Mouse (Mus musculus): Measurements from ENCODE around the gene Ano10. TPM values are rescaled to one million over a fixed set of nuclear protein-coding genes. Genes with fewer than 3 reads are reported as not detected.
"Not testable (repeated sequence)": the region's sequence is repeated elsewhere in the genome, so short reads cannot be mapped to it uniquely, and the experiment has no call there.

The Ano10 gene
- polyA plus RNA-seq, 1 experiment from 2014 or later, result 37.6 TPM

DNA sequence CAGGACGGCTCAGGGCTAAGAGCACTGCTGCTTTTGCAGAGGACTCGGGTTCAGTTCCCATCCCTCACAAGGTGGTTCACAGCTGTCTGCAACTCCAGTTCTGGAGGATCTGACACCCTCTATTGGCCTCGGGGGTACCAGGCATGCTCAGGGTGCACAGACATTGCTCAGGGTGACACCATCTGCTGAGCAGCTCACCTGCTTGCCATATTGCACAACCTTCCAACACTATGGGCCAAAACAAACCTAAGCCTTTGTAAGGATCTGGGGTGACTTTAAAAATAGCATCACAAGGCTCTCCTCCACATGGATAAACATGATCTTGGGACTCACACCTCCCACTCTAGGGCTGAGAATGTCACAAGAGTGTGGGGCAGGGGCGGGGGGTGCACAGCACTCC is 26.4 kb upstream of the Ano10 start:
- no peak overlapping the region for H3K4me3 ChIP-seq (ENCODE audit: control insufficient read depth in 1 of 2, insufficient read depth in 1 of 2, low read depth in 1 of 2, low read length in 2 of 2)
- no peaks in the 10 kb centered on the region for H3K27me3 ChIP-seq (ENCODE audit: control insufficient read depth, insufficient read depth, low read length)
- no peaks in the 10 kb centered on the region for H3K36me3 ChIP-seq (ENCODE audit: control insufficient read depth, insufficient read depth, low read length)
- H3K9ac ChIP-seq (ENCODE audit: low read length), result no peak overlapping the region
- H3K27ac ChIP-seq (replicated peaks in 1 of 2; ENCODE audit: control insufficient read depth in 1 of 2, insufficient read depth in 1 of 2, low read depth in 2 of 2, low read length in 2 of 2), result no peak overlapping the region
- H3K4me2 ChIP-seq (ENCODE audit: low read length), result no peak overlapping the region
- no peaks in the 10 kb centered on the region for H3K4me1 ChIP-seq (ENCODE audit: control insufficient read depth in 2 of 2, insufficient read depth in 2 of 2, low read length in 2 of 2)
- ATAC-seq (ENCODE audit: insufficient number of reproducible peaks, insufficient read depth, low FRiP score, low read depth), result no peak
- H3K9me3 ChIP-seq (ENCODE audit: control insufficient read depth, low read length), result no peaks in the 10 kb centered on the region
- WGBS, result 84% methylated on average over 4 of the region's 4 CpGs

DNA sequence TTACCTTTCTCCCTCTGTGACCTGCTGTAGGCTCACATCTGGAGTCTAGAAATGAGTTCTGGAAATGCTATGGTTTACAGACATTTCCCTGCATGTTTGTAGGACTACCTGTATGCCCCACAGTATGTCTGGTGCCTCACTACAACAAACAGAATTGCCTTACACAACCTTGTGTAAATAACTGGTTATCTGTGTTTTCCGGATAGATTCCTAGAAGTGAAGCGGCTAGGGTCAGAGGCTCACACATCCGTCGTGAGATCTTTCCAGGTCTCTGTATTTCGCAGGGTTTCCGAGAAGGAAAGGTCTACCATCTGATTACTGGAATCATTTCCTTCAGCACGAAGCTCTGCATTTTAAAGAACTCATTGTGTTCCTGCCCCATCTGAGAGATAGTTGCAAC is 22.3 kb upstream of the Ano10 start:
- H3K4me2 ChIP-seq (ENCODE audit: low read length), result no peak overlapping the region
- no peaks in the 10 kb centered on the region for H3K36me3 ChIP-seq (ENCODE audit: control insufficient read depth, insufficient read depth, low read length)
- no peak overlapping the region for H3K4me3 ChIP-seq (ENCODE audit: control insufficient read depth in 1 of 2, insufficient read depth in 1 of 2, low read depth in 1 of 2, low read length in 2 of 2)
- H3K27ac ChIP-seq (replicated peaks in 1 of 2; ENCODE audit: control insufficient read depth in 1 of 2, insufficient read depth in 1 of 2, low read depth in 2 of 2, low read length in 2 of 2), result no peak overlapping the region
- WGBS, result 65% methylated on average over 7 of the region's 7 CpGs
- H3K4me1 ChIP-seq (ENCODE audit: control insufficient read depth in 2 of 2, insufficient read depth in 2 of 2, low read length in 2 of 2), result no peaks in the 10 kb centered on the region
- ATAC-seq (ENCODE audit: insufficient number of reproducible peaks, insufficient read depth, low FRiP score, low read depth), result no peak
- H3K27me3 ChIP-seq (ENCODE audit: control insufficient read depth, insufficient read depth, low read length), result no peaks in the 10 kb centered on the region
- H3K9ac ChIP-seq (ENCODE audit: low read length), result no peak overlapping the region
- H3K9me3 ChIP-seq (ENCODE audit: control insufficient read depth, low read length), result no peaks in the 10 kb centered on the region

DNA sequence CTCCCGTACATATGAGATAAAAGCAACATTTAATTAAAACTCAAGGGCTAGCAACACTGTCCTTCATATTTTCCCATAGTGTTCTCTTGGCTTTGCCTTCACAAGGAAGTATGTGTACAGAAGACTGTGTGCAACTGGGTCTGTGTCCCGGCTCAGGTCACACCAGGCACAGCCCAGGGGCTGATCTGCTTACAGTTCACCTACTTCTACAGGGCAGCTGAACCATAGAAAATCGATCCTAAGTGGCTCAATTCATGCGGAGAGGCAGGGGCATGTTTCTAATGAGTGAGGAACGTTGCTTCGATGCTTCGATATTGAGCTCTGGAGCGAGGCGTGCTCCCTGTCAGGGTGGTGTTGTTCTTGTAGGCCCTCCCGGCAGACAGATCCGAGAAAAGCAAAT is 21.3 kb upstream of the Ano10 start:
- ATAC-seq (ENCODE audit: insufficient number of reproducible peaks, insufficient read depth, low FRiP score, low read depth), result no peak
- no peak overlapping the region for H3K4me2 ChIP-seq (ENCODE audit: low read length)
- H3K9me3 ChIP-seq (ENCODE audit: control insufficient read depth, low read length), result no peaks in the 10 kb centered on the region
- H3K4me1 ChIP-seq (ENCODE audit: control insufficient read depth in 2 of 2, insufficient read depth in 2 of 2, low read length in 2 of 2), result peaks cover 0 to 2% of the 10 kb centered on the region in 2 experiments; a peak in 1 of 4 replicates
- no peaks in the 10 kb centered on the region for H3K36me3 ChIP-seq (ENCODE audit: control insufficient read depth, insufficient read depth, low read length)
- no peak overlapping the region for H3K27ac ChIP-seq (replicated peaks in 1 of 2; ENCODE audit: control insufficient read depth in 1 of 2, insufficient read depth in 1 of 2, low read depth in 2 of 2, low read length in 2 of 2)
- H3K9ac ChIP-seq (ENCODE audit: low read length), result no peak overlapping the region
- H3K27me3 ChIP-seq (ENCODE audit: control insufficient read depth, insufficient read depth, low read length), result no peaks in the 10 kb centered on the region
- WGBS, result 87% methylated on average over 11 of the region's 11 CpGs
- H3K4me3 ChIP-seq (ENCODE audit: control insufficient read depth in 1 of 2, insufficient read depth in 1 of 2, low read depth in 1 of 2, low read length in 2 of 2), result no peak overlapping the region

DNA sequence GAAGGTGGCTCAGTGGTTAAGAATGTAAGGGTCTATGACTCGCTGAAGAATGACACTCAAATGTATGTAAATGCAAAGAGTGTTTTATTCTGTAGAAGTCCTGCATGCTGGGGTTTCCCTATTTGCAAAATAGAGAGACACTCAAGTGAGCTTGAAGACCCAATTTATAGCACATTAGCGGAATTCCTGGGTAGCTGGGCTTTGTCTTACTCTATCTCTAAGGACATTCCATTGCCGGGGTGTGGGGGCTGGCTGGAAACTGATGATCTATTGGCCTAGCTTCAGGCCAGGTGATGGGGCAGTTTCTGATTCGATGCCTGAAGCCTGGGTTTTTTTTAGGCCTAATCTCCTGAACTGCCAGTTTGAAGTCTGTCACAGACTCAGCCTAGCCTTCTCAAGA is 20.7 kb upstream of the Ano10 start:
- H3K36me3 ChIP-seq (ENCODE audit: control insufficient read depth, insufficient read depth, low read length), result no peaks in the 10 kb centered on the region
- no peak for ATAC-seq (ENCODE audit: insufficient number of reproducible peaks, insufficient read depth, low FRiP score, low read depth)
- no peak overlapping the region for H3K4me2 ChIP-seq (ENCODE audit: low read length)
- no peaks in the 10 kb centered on the region for H3K27me3 ChIP-seq (ENCODE audit: control insufficient read depth, insufficient read depth, low read length)
- no peaks in the 10 kb centered on the region for H3K9me3 ChIP-seq (ENCODE audit: control insufficient read depth, low read length)
- no peak overlapping the region for H3K4me3 ChIP-seq (ENCODE audit: control insufficient read depth in 1 of 2, insufficient read depth in 1 of 2, low read depth in 1 of 2, low read length in 2 of 2)
- no peak overlapping the region for H3K27ac ChIP-seq (replicated peaks in 1 of 2; ENCODE audit: control insufficient read depth in 1 of 2, insufficient read depth in 1 of 2, low read depth in 2 of 2, low read length in 2 of 2)
- peaks cover 2 to 4% of the 10 kb centered on the region in 2 experiments; a peak in 1 of 4 replicates for H3K4me1 ChIP-seq (ENCODE audit: control insufficient read depth in 2 of 2, insufficient read depth in 2 of 2, low read length in 2 of 2)
- no peak overlapping the region for H3K9ac ChIP-seq (ENCODE audit: low read length)
- WGBS, result 47% methylated on average over 4 of the region's 4 CpGs

DNA sequence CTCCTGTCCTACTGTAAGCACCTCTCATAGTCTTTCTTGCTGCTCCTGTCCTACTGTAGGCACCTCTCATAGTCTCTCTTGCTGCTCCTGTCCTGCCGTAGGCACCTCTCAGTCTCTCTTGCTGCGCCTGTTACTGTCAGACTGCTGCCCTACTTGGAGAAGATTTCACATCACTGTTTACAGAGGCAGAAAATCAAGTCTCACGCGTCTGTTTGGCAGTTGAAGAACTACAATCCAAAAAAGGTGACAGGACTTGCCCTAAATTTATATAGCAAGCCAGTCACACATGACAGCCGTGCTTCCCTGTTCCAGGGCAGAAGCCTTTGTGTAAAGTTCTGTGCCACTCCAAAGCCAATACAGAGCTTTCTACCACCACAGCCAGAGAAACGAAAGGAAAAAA is 20.2 kb upstream of the Ano10 start:
- H3K27ac ChIP-seq (replicated peaks in 1 of 2; ENCODE audit: control insufficient read depth in 1 of 2, insufficient read depth in 1 of 2, low read depth in 2 of 2, low read length in 2 of 2), result no peak overlapping the region
- no peak overlapping the region for H3K4me2 ChIP-seq (ENCODE audit: low read length)
- WGBS, result 82% methylated on average over 6 of the region's 6 CpGs
- ATAC-seq (ENCODE audit: insufficient number of reproducible peaks, insufficient read depth, low FRiP score, low read depth), result no peak
- no peak overlapping the region for H3K9ac ChIP-seq (ENCODE audit: low read length)
- no peaks in the 10 kb centered on the region for H3K9me3 ChIP-seq (ENCODE audit: control insufficient read depth, low read length)
- H3K4me1 ChIP-seq (ENCODE audit: control insufficient read depth in 2 of 2, insufficient read depth in 2 of 2, low read length in 2 of 2), result peaks cover 6 to 10% of the 10 kb centered on the region in 2 experiments; a peak in 3 of 4 replicates
- no peaks in the 10 kb centered on the region for H3K36me3 ChIP-seq (ENCODE audit: control insufficient read depth, insufficient read depth, low read length)
- no peaks in the 10 kb centered on the region for H3K27me3 ChIP-seq (ENCODE audit: control insufficient read depth, insufficient read depth, low read length)
- H3K4me3 ChIP-seq (ENCODE audit: control insufficient read depth in 1 of 2, insufficient read depth in 1 of 2, low read depth in 1 of 2, low read length in 2 of 2), result no peak overlapping the region

DNA sequence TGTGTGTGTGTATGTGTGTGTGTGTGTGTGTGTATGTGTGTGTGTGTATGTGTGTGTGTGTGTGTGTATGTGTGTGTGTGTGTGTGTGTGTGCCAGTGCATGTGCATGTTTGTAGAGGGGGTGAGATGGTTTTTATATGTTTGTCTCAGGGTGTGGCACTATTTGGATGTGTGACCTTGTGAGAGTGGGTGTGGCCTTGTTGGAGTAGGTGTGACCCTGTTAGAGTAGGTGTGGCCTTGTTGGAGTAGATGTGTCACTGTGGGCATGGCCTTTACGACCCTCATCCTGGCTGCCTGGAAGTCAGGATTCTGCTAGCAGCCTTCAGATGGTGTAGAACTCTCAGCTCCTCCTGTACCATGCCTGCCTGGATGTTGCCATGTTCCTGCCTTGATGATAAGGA is 18.9 kb upstream of the Ano10 start:
- not testable (repeated sequence) for ATAC-seq (ENCODE audit: insufficient number of reproducible peaks, insufficient read depth, low FRiP score, low read depth); H3K27ac ChIP-seq (replicated peaks in 1 of 2; ENCODE audit: control insufficient read depth in 1 of 2, insufficient read depth in 1 of 2, low read depth in 2 of 2, low read length in 2 of 2); H3K9ac ChIP-seq (ENCODE audit: low read length); H3K9me3 ChIP-seq (ENCODE audit: control insufficient read depth, low read length); H3K36me3 ChIP-seq (ENCODE audit: control insufficient read depth, insufficient read depth, low read length); H3K4me3 ChIP-seq (ENCODE audit: control insufficient read depth in 1 of 2, insufficient read depth in 1 of 2, low read depth in 1 of 2, low read length in 2 of 2); H3K27me3 ChIP-seq (ENCODE audit: control insufficient read depth, insufficient read depth, low read length); H3K4me2 ChIP-seq (ENCODE audit: low read length)
- 70% methylated on average over 1 of the region's 1 CpGs for WGBS
- H3K4me1 ChIP-seq (ENCODE audit: control insufficient read depth in 2 of 2, insufficient read depth in 2 of 2, low read length in 2 of 2), result peaks cover 8 to 11% of the 10 kb centered on the region in 2 experiments; a peak in 3 of 4 replicates

DNA sequence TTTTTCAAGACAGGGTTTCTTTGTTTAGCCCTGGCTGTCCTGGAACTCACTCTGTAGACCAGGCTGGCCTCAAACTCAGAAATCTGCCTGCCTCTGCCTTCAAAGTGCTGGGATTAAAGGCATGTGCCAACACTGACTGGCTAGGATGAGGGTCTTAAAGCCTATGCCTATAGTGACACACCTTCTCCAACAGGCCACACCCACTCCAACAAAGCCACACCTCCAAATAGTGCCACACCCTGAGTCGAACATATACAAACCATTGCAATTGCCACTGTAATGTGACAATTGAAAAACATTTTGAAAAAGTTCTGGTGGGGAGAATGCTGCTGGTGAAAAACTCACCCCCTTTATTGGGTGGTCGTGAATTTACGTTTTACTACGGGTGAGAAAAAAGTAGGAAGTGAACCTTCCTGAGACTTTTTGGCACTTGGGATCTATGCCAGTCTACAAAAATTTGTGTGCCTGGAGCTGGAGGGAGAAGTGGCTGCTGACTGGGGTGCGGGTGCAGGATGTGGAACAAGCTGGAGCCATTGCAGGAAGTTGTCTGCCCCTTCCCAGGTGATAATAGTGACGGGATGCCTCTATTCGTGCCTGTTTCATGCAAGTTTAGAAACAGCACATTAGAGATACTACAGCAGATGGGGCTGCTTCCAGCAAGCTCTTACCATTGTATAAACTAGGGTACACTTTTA is 18.2 kb upstream of the Ano10 start:
- no peak overlapping the region for H3K9ac ChIP-seq (ENCODE audit: low read length)
- no peak overlapping the region for H3K4me2 ChIP-seq (ENCODE audit: low read length)
- H3K27ac ChIP-seq (replicated peaks in 1 of 2; ENCODE audit: control insufficient read depth in 1 of 2, insufficient read depth in 1 of 2, low read depth in 2 of 2, low read length in 2 of 2), result no peak overlapping the region
- no peaks in the 10 kb centered on the region for H3K36me3 ChIP-seq (ENCODE audit: control insufficient read depth, insufficient read depth, low read length)
- no peak for ATAC-seq (ENCODE audit: insufficient number of reproducible peaks, insufficient read depth, low FRiP score, low read depth)
- H3K27me3 ChIP-seq (ENCODE audit: control insufficient read depth, insufficient read depth, low read length), result no peaks in the 10 kb centered on the region
- peaks cover 8 to 11% of the 10 kb centered on the region in 2 experiments; a peak in 3 of 4 replicates for H3K4me1 ChIP-seq (ENCODE audit: control insufficient read depth in 2 of 2, insufficient read depth in 2 of 2, low read length in 2 of 2)
- H3K9me3 ChIP-seq (ENCODE audit: control insufficient read depth, low read length), result no peaks in the 10 kb centered on the region
- no peak overlapping the region for H3K4me3 ChIP-seq (ENCODE audit: control insufficient read depth in 1 of 2, insufficient read depth in 1 of 2, low read depth in 1 of 2, low read length in 2 of 2)
- WGBS, result 73% methylated on average over 7 of the region's 7 CpGs

Data from heart, embryonic 14.5 days (tissue).